ENCODE assay signal across 10 mouse cellular contexts in the genomic region with DNA sequence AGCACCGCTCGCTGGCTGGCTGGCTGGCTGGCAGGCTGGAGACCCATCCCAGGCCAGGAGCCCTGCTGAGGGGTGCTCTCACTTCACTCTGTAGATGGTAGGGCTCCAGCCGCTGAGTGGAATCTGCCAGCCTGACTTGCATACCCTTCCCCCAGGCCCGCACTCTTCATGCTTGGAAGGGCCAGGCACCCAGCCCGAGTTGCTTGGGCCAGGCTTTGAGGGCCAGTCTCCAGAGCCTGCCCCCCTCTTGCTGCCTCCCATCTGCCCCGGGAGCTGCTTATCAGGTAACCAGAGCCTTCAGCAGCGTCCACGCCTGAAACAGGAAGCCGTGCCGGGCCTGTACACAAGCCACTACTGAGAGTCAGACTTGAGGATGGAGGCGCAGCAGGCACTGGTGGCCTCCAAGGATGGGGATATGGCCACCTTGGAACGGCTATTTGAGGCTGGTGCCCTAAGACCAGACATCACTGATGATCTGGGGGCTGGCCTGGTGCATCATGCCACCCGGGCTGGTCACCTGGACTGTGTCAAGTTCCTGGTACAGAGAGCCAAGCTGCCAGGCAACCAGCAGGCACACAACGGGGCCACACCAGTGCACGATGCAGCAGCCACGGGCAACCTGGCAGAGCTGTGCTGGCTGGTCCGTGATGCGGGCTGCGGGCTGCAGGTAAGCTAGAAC. TPM values are rescaled to one million over a fixed set of nuclear protein-coding genes. Genes with fewer than 3 reads are reported as not detected.
DNase-seq lines count a peak whose midpoint lies in the region; ATAC-seq lines count a peak whose summit lies in the region.
"Had no signal": no experiment of that assay in that cellular context is flagged by ENCODE, and none has a peak within 500 bp of the region (broad histone marks: within the 10 kb centered on the region; RNA-seq: fewer than 3 reads in every experiment).

A gene (plus strand): TSS at position 316 of the 679 bp plus-strand sequence.

- no peak for DNase-seq in cerebellum, adult 11 months
- peak; percentile 25 for DNase-seq in brain, adult 2 months (ENCODE audit: low read depth, low spot score)
- no peak for DNase-seq in liver, embryonic 13.5 days
- DNase-seq: thymus, postnatal 25 days had no signal

- no peak within 1 kb of the TSS; the same call in 1 of the 2 replicates for H3K9ac ChIP-seq in heart, embryonic 15.5 days
- peak within 1 kb of the TSS; percentile 17; the same call in 1 of the 2 replicates for H3K9ac ChIP-seq in liver, embryonic 13.5 days
- H3K9ac ChIP-seq in midbrain, embryonic 15.5 days, result no peak within 1 kb of the TSS
- no peak within 1 kb of the TSS for H3K9ac ChIP-seq in midbrain, embryonic 16.5 days (ENCODE audit: low read depth, low read length)

- ATAC-seq in cerebellum, adult (ENCODE audit: insufficient number of reproducible peaks, low FRiP score, low TSS enrichment), result peak; percentile 50
- peak; percentile 54 for ATAC-seq in heart, embryonic 15.5 days (replicated peaks; ENCODE audit: insufficient number of reproducible peaks, insufficient read depth, low FRiP score, low read depth)
- peak; percentile 56 for ATAC-seq in liver, embryonic 13.5 days (ENCODE audit: low read depth)
- no peak for ATAC-seq in midbrain, embryonic 15.5 days (replicated peaks)
- no peak for ATAC-seq in erythroblast, adult 5-6 weeks (replicated peaks; ENCODE audit: low FRiP score, poor library complexity, severe bottlenecking)
- no peak for ATAC-seq in midbrain, embryonic 16.5 days

- peaks cover 25% of the 10 kb centered on the region for H3K4me1 ChIP-seq in heart, embryonic 15.5 days (replicated peaks)
- peaks cover 13% of the 10 kb centered on the region for H3K4me1 ChIP-seq in liver, embryonic 13.5 days (replicated peaks)
- no peaks in the 10 kb centered on the region for H3K4me1 ChIP-seq in midbrain, embryonic 15.5 days
- no peaks in the 10 kb centered on the region for H3K4me1 ChIP-seq in midbrain, embryonic 16.5 days (ENCODE audit: control insufficient read depth, insufficient read depth, low read length)

- H3K4me3 ChIP-seq in heart, embryonic 15.5 days, result no peak within 1 kb of the TSS
- H3K4me3 ChIP-seq in liver, embryonic 13.5 days (replicated peaks), result no peak within 1 kb of the TSS
- H3K4me3 ChIP-seq in midbrain, embryonic 15.5 days, result no peak within 1 kb of the TSS
- no peak within 1 kb of the TSS for H3K4me3 ChIP-seq in midbrain, embryonic 16.5 days (ENCODE audit: low read depth, low read length)

- peak within 1 kb of the TSS; percentile 42 for H3K27ac ChIP-seq in heart, embryonic 15.5 days
- no peak within 1 kb of the TSS for H3K27ac ChIP-seq in liver, embryonic 13.5 days
- H3K27ac ChIP-seq in midbrain, embryonic 15.5 days, result no peak within 1 kb of the TSS
- no peak within 1 kb of the TSS for H3K27ac ChIP-seq in midbrain, embryonic 16.5 days (ENCODE audit: low read length)

- H3K9me3 ChIP-seq in heart, embryonic 15.5 days (replicated peaks), result no peaks in the 10 kb centered on the region
- no peaks in the 10 kb centered on the region for H3K9me3 ChIP-seq in liver, embryonic 13.5 days (replicated peaks)
- no peaks in the 10 kb centered on the region for H3K9me3 ChIP-seq in midbrain, embryonic 15.5 days
- no peaks in the 10 kb centered on the region for H3K9me3 ChIP-seq in midbrain, embryonic 16.5 days (replicated peaks; ENCODE audit: control insufficient read depth, low read length, poor library complexity, severe bottlenecking)

- H3K4me2 ChIP-seq in heart, embryonic 15.5 days, result 0 out of 2 replicates have a peak within 1 kb of the TSS, but pooled peaks have one; percentile 4
- no peak within 1 kb of the TSS; the same call in 1 of the 2 replicates for H3K4me2 ChIP-seq in liver, embryonic 13.5 days
- H3K4me2 ChIP-seq in midbrain, embryonic 15.5 days, result no peak within 1 kb of the TSS
- H3K4me2 ChIP-seq in midbrain, embryonic 16.5 days (ENCODE audit: low read length), result no peak within 1 kb of the TSS

- no peaks in the 10 kb centered on the region for H3K27me3 ChIP-seq in heart, embryonic 15.5 days
- H3K27me3 ChIP-seq in liver, embryonic 13.5 days, result no peaks in the 10 kb centered on the region
- no peaks in the 10 kb centered on the region for H3K27me3 ChIP-seq in midbrain, embryonic 15.5 days (replicated peaks)
- no peaks in the 10 kb centered on the region for H3K27me3 ChIP-seq in midbrain, embryonic 16.5 days (ENCODE audit: control insufficient read depth, insufficient read depth, low read depth, low read length)

- 40% methylated on average over 19 of the region's 19 CpGs for WGBS in heart, embryonic 15.5 days
- 42% methylated on average over 19 of the region's 19 CpGs for whole genome bisulfite sequencing in liver, embryonic 13.5 days (ENCODE audit: insufficient replicate concordance)
- 80% methylated on average over 19 of the region's 19 CpGs for WGBS in midbrain, embryonic 15.5 days
- WGBS in midbrain, embryonic 16.5 days, result 80% methylated on average over 19 of the region's 19 CpGs

- H3K36me3 ChIP-seq in heart, embryonic 15.5 days, result no peaks in the 10 kb centered on the region
- H3K36me3 ChIP-seq in liver, embryonic 13.5 days, result peaks cover 4% of the 10 kb centered on the region
- H3K36me3 ChIP-seq in midbrain, embryonic 15.5 days (replicated peaks), result no peaks in the 10 kb centered on the region
- H3K36me3 ChIP-seq in midbrain, embryonic 16.5 days (ENCODE audit: control insufficient read depth, insufficient read depth, low read length), result no peaks in the 10 kb centered on the region

RNA-seq across cellular contexts. Expression of the gene that starts here (rescaled TPM):
- 0.03 and 0.08 TPM in 2 replicates for polyA plus RNA-seq in heart, embryonic 15.5 days (2015; fragmentation: Nextera tagmentation; extraction: Ambion mirVana)
- polyA plus RNA-seq in liver, embryonic 13.5 days (2015; fragmentation: Nextera tagmentation; extraction: Ambion mirVana), result not detected in 2 replicates
- polyA plus RNA-seq in midbrain, embryonic 15.5 days (2015; fragmentation: Nextera tagmentation; extraction: Ambion mirVana), result 0.08 and 0.13 TPM in 2 replicates
- total RNA-seq in erythroblast, adult 5-6 weeks (2015; ENCODE audit: low replicate concordance), result not detected in 2 replicates
- total RNA-seq in erythroblast, adult 5-6 weeks (2017; ENCODE audit: low replicate concordance), result 0.14 and 0.26 TPM in 2 replicates
- 0.04 and 0.13 TPM in 2 replicates for polyA plus RNA-seq in midbrain, embryonic 16.5 days (2015; fragmentation: Nextera tagmentation; extraction: Ambion mirVana)
- polyA plus RNA-seq: intestine, embryonic 14.5 days had no signal

Comparison
In these comparisons a context has a peak if more than half of its experiments do, and no peak if none do; other contexts are left out.
1. Peak in ATAC-seq, H3K27ac ChIP-seq and H3K4me2 ChIP-seq in heart, embryonic 15.5 days; RNA of the gene not detected or under 1 TPM.
2. Peak in ATAC-seq and H3K9ac ChIP-seq in liver, embryonic 13.5 days; RNA of the gene not detected or under 1 TPM.